Mouse (Mus musculus) CD8-positive naive resting alpha-beta T cell, adult 2 months (primary cell): ENCODE measurements around the gene Tex22.

ENCODE experiments used
- DNase-seq, 2 experiments: peaks; one replicate each; pipeline ENCODE4 v3.0.0; 2022; ENCODE audit warnings: low read depth in 2 of 2, low spot score in 2 of 2

Tex22 gene

DNA sequence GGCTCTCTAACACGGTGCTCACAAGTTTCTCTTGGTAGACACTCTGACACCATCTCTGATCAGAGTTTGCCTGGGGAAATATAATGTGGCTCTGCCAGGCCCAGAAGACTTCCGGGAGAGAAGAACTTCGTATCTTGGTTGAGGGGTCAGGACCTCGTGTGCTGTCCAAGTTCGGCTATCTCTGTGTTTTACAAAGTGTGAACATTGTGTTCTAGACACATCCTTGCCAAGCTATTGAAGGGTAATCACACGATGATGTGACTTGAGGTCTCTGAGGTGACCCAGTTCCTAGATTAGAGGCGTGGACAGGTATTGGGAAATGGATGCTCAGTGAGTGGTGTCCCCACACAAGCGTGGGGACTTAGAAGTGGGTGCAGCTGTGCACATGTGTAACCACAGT, 18.2 kb upstream of the Tex22 start:
- DNase-seq = no peak

DNA sequence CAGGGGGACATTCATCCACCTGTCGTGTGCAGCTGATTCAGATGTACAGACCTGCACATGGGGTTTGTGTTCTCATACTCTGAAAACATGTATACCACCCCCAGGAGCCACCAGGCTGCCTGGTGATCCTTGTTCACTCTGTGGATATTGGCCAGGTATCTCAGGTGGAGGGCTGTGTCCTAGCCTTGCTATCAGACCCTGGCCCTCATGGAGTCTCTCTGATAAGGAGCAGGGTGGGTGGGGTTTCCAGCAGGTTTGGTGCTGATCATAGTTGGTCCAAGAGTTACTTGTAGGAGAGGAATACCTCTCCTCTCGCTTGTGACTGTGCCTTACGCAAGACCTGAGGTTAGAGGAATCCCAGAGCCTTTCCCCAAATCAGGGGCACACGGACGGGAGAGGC, 14.1 kb upstream of the Tex22 start:
- DNase-seq = no peak

DNA sequence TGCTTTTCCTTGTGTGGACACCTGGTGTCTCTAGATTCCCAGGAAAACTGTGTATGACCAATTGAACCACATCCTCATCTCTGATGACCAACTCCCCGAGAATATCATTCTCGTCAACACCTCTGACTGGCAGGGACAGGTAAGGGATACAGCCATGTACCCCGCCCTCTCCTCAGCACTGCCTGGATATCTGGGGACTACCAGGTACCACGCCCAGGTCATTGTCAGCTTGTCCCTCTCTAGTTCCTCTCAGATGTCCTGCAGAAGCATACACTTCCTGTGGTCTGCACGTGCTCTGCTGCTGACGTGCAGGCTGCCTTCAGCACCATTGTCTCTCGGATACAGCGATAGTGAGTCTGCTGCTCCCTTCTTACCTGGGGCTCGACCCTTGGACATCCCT, 12.7 kb upstream of the Tex22 start:
- DNase-seq = no peak

DNA sequence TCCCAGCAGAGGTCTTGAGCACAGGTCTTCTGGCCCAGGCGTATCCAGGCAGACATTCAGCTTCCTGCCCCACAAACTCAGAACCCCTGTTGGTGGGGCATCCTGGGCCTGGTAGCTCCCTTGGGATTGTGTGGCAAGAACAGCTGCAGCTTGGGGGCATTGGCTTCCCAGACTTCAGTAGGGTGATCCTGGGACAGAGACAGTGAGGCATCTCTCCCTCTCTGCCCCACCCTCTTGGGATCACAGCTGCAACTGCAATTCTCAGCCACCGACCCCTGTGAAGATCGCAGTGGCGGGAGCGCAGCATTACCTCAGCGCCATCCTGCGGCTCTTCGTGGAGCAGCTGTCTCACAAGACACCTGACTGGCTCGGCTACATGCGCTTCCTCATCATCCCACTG, 12.1 kb upstream of the Tex22 start:
- no peak for DNase-seq

DNA sequence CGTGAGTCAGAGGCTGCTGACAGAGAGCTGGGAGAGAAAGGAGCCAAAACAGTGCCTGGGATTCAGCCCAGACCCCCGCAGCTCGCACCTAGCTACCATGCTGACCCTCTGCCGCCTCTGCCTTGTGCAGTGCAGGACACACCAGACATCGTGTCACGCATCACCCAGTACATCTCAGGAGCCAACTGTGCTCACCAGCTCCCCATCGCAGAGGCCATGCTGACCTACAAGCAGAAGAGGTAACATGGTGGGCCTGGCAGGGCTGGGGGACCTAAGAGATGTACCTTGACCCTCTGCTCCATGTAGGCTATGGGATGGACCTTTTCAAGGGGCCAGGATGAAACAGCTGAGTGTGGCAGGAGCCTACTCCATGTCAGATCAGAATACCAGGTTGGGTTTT, 10.6 kb upstream of the Tex22 start:
- no peak for DNase-seq

DNA sequence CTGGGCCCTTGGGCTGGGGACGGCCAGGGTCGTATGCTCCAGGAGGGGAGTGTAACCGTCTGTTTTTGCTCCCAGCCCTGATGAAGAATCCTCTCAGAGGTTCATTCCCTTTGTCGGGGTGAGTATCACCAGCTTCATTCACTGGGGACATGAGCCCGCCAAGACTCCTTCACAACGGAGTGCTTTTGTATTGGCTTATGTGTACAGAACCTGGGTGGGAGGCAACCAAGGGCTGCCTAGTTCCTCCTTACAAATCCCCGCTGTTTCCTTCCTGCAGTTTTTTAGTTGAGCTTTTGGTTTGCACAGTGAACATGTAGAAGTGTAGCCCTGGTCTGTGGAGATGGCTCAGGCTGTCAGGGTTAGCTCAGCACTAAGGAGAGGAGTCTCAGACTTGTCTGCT, 6.3 kb upstream of the Tex22 start:
- no peak for DNase-seq

DNA sequence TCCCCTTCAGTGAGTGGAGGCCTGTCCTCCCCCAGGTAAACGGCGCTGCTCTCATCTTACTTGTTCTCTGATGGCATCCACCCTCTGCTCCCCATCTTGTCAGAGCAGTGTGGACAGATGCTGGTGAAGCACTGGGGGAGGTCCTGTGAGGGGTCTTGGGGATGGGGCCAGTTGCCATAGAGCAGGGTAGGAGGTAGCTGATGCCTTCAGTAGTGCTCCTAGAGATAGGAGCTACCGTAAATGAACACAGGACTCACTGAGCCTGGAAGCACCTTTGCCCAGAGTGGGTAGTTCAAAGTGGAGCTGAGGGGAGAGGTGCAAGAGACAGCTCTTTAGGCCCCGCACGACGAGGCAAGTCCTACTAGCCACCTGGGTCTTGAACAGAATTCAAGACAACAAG, 4.9 kb upstream of the Tex22 start:
- DNase-seq = no peak

DNA sequence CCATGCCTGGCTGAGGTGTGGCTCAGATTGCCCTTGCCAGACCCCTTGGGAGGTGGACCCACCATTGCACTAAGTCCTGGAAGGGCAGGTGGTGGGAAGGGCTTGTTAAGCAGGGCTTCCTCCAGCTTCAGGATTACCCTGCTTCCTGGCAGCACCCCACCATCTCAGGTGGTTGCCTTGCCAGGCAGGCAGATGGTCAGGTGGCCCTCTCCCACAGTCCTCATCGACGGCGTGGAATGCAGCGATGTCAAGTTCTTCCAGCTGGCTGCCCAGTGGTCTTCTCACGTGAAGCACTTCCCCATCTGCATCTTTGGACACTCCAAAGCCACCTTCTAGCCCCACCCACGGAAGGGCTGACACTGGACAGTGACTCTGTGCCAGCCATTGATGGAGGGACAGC, 3.0 kb upstream of the Tex22 start:
- no peak for DNase-seq

DNA sequence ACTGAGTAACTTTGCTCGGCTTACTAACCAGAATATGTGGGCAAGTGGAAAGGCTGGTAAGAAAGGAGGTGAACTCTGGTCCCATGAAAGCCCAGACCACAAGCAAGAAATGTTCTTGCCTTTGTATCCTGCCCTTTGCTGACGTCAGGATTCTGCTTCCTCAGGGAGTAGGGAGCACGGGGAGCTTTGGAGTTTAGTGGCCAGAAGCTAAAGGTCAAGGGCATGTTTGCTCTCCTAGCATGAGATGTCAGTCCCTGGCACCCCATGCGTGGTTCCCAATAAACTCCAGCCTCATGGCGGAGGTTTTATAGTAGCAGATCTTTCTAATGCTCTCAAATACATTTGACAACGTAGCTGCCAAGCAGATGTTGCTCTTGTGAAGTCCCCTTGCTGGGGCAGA, 2.5 kb upstream of the Tex22 start:
- DNase-seq = no peak

DNA sequence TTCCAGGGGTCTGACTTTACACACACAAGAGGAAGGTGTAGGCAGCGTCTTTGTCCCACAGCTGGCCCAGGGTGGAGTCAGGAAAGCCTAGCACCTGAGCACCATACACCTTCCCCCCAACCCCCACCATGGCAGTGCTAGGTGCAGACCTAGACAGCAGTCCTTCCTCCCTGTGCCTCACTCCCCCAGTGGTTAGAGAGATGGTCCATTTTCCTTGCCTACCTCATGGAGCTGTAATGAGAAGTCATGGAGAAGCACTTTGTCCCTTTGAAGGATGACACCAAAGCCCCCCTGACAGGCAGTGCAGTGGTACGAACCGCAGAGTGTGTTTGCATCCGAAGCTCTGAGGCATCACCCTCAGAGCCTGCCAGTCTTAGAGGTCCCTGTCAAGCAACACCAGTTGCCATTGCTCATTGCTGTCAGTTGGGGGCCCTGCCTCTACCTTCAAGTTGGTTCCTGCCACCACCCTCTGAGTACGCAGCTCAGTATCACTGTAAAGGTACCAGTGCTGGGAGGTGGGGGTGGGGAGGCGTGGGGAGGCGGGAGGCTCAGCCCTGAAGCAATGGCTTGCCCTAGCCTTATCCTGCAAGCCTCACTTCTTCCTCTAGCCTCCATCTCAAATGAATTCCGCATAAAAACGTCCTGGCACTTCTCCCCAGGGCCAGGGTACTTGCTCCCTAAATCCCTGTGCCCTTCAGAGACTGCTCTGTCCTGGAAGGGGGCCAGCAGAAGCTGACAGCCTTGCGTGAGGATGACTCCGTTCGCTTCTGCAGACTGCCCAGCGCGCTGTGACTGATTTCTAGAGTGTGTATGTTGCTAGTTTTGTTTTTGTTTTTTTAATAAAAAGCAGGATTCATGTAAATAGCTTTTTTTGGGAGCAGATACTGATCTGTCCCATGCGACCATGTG, 628 bp upstream of the Tex22 start:
- peak; percentile 27 to 47 for DNase-seq

DNA sequence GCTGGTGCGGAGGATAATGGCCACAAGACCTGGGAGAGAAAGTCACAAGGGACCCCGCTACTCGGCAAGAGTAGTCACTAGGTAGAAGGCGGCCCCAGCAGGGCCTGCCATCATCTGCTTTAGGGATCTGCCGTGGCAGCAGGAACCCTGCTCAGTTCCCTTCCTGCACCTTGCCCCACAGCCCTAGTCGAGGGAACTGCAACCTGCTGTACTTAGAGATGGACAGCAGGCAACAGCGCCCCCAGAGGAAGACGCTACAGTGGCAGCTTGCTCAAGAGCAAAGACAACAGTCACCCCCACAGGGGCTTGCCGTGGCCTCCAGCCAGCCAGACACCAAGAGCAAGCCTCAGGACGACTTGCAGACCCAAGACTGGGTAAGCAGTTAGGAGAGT, 757 bp downstream of the Tex22 start:
- peak; percentile 82 to 86 for DNase-seq

DNA sequence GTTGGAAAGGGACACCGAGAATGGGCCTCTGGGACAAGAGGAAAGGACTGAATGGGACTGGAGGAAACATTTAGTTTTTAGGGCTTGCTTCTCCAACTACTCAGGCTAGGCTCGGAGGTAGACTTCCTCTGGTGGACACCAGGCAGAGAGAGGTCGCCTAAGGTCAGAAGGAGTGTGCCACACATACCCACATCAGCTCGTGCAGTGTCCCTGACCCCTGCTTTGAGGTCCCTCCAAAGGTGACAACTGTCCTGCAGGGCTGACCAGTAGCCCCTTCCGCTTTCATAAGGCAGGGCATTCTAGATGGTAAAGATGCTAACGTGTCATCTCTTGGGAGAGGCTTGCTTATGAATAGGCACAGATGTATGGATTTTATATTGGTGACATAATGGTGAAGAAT, 1.2 kb downstream of the Tex22 start:
- DNase-seq = no peak

DNA sequence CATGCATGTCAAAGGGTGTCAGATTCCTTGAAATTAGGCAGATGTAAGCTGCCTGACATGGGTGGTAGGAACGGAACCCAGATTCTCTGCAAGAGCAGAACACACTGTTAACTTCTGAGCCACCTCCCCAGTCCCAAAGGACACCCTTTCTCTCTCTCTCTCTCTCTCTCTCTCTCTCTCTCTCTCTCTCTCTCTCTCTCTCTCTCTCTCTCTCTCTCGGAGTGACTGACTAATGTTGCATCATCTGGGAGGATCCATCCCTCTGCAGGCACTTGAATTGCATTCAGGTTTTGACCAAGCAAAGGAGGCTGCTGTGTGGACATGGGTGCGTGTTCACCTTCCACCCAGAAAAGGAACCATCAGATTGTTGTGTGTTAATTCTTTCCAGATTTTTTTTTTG, 13.0 kb downstream of the Tex22 start:
- no peak for DNase-seq

DNA sequence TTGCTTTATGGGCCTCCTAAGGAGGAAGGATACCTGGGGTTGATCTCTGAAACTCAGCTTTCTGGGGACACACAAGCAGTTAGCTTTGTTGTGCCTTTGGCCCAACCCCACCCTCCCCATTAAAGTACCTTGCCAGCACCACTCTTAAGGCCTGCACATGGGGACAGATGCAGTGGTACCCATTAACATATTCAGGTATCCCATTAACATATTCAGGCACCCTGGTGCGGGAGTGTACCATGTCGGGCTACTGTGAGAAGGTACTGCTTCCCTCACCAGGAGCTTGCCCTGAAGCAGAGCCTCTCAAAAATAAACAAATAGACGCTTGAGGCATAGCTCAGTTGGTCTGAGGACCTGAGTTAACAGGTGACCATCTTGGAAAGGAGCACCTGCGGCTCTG, 13.7 kb downstream of the Tex22 start:
- no peak for DNase-seq

DNA sequence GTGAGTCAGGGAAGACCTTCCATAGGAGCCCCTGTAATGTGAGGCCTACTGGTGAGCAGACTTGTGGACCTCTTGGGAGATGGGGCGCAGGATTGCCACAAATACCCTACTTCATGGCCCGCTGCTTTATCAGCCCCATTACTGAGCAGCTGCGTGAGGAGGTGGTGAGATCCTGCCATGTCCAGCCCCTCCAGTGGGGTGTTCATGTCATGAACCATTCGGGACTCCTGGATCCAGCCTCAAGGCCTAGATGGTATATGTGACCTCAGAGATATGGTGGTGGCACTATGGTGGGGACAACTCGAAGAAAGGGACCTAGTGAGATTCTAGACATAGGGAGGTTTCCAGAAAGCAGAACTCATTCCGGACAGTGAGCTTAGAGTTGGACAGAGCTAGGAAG, 14.8 kb downstream of the Tex22 start:
- DNase-seq = no peak

DNA sequence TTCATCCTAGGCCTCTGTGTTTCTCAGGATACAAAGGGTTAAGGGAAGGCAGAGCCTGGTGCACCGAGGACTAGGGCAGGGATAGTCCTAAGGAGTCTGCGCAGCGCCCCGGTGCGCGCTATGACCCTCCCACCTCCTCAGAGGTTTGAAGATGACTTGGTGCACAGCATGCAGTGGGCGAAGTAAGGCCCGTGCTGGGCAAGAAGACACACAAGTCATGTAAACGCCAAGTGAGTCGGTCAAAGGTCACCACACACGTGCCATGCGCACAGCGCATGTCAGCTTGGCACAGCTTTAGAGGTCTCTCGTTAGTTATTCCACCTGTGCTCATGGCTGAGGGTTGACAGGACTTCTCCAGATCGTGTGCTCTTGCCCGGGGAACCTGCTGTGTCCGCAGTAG, 15.8 kb downstream of the Tex22 start:
- no peak for DNase-seq

DNA sequence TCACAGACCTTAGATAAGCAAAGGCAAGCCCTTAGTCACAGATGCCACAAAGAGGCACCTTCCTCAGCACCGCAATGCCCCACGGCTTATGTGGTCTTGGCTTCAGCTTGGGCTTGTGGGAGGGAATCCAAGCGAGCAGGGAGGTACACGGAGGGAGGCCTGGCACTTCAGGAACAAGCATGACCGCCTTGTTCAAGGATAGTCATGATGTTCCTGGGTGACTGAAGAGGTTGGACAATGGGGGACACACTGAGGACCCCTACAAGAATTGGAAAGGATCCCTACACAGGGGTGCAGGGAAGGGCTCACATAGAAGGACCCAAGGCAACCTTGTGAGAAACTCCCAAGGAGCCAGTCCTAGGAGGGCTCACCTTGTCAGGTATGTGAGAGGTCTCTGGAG, 22.7 kb downstream of the Tex22 start:
- DNase-seq = no peak

DNA sequence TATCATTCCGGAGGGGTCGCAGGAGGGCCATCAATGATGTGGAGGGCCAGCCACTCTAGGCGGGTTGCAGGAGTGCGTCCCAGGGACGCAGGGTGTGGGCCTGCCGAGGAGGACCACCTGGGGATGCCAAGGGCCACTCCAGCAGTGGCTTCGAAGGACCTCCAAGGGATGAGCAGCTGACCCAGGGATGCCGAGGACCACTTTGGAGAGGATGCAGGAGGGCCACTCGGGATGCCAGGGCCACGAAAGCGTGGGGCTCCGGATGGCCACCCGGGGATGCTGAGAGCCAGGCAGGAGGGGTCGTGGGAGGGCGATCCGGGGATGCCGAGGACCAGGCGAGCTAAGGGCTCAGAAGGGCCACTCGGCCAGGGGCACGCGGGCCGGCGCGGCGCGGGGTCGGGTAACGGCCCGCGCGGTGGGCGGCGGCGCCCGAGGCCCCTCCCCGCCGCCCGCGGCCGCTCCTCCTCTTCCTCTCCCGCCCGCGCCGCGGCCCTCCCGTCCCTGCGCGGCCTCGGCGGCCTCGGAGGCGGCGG, 23.5 kb downstream of the Tex22 start, which contains the start of gene Mta1:
TSS of gene Mta1 (plus strand) at position 530 of the 533 bp plus-strand sequence.
- no peak for DNase-seq

DNA sequence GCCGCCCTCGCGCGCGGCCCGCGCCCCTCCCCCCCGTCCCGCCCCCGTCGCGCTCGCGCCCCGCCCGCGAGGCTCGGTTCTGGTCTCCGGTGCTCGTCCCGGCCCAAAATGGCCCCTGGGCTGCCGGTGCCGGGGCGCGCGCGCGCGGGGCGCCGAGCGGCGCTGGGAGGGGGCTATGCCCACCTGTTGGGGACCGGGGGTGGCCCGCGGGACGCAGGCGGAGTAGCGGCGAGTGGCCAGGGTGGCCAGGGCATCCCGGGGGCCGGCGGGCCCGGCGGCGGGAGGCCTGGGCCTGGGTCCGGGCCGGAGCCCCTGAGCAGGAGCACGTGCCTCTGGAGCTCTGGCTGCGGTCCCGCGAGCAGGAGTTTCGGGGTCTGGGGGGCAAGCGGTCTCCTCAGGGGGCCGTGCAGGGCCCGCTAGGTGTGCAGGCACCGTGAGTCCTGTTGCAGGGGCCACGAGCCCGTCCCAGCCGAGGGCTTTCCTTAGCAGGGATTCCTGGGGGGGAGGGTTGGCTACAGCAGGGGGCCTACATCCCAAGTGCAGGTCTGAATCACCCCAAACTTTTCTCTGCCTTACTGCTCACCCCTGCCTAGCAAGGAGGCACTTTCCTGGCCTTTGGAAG, 24.3 kb downstream of the Tex22 start:
- DNase-seq = no peak

DNA sequence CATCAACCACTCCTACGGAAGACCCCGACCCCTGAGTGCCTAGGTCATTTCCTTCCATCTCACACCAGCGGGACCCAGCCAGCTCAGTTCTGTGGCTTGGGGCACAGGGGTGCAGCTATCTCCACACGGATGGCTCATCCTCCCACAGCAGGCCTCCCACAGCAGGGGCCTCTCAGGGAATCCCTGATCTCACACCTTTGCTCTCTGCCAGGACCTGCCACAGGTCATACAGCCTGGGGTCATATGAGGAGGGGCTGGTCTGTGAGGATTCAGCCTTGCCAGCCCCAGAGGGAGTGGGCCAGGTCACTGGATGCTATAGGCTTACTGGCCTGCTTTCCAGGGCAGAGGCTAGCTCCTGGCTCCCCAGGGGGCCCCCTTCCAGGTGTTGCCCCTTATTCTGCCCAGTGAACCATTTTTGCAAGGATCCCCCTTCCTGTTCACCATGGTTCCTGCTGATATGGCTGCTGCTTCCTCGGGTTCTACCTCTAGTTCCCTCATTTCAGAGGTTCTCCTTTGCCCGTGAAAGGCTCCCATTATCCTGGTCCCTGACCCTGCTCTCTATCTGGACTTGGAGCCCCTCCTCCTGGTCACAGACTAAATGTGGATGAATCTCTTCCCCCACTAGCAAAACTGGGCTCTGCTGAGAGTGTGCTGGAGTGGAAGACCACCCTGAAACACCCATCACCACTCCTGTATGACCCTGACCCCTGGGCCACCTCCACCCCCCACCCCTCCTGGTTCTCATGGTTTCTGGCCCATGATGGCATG, 25.4 kb downstream of the Tex22 start:
- DNase-seq = no peak

DNA sequence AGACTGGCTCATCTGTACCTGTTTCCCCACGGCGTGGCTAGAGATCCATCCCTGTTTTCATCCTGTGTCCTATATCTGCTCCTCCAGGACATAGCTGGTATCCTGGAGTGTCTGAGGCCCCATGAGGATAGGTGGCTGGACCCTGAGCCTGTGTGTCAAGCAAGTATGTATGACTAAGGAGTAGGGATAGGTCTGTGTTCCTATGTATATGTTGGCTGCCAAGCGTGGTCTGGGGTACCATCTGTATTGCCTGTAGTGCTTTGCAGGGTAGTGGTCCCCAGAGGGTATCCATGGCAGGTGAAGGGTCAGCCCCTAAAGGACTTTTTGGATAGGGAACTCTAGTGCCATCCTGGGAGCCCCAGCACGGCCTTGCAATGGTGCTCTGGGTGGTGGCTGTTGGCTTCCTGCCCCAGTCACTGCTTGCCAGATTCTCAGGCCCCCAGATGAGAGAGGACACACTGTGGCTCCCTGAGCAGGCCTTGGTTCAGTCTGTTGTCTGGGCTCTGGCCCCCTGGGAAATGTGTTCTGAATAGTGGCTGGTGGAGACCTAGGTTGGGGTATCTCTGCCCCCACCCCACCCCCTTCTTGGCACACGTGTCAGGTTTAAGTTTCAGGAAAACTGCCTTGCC, 26.3 kb downstream of the Tex22 start:
- no peak for DNase-seq
